Mouse (Mus musculus) MN1 (cell line): Measurements from ENCODE around the gene Ak3.

Source experiments
- DNase-seq: peaks from one replicate; pipeline ENCODE4 v3.0.0-alpha.2; 2016; ENCODE audit warnings: low spot score

Ak3 gene

DNA sequence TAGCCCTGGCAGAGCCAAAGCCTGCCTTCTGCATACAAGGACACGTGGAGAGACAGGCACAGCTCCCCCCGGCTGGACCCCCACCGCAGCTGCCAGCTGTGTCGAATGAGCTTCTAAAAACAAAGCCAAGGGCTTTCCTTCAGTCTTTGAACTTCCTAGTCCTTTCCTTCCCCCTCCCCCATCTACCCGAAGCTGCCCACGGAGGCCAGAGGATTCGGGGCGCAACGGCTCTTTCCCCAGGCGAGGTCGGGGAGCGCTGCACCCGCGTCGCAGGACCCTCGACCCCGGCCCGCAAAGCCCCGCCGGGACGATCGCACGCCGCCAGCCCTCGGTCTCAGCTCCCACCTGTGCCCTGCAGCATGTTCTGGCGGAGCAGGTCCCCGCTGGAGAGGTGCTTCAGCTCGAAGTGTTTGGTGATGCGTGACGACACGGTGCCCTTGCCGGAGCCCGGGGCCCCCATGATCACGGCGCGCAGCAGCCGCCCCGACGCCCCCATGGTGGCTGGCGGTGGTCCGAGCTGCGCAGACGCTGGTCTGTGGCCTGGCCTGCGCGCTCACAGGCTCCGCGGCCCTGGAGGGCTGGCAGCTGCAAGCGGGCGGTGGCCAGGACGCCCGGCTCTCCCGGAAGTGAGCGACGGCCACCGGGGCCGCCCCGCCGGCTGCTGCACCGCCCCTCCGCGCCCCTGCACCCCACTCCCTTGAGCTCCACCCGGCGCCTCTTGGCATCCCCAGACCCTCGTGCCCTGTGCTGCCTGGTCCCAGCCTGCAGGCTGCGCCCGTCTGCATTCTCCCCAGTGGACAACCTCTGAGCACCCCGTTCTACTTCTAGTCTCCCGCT lies at the start of gene Ak3:
Ak3 (minus strand) TSS at position 628 of the 837 bp plus-strand sequence.
- DNase-seq = peak; percentile 49

DNA sequence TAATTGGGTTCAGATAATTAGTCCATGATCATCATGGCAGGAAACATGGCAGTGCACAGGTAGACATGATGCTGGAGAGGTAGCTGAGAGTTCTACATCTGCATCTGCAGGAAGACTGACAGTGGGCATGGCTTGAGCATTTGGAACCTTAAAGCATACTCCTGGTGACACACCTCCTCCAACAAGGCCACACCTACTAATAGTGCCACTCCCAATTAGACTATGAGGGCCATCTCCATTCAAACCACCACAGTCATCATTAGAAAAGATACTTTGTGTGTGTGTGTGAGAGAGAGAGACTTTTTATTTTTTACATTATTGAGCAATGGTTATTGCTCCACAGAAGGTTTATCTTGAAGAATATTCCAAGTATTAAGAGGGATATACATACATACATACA lies 44.4 kb upstream of the Ak3 start:
- DNase-seq = no peak

- no peak for DNase-seq
These were observed 40.9 kb upstream of the Ak3 start for GRCm38 (mm10) chr19:29088628-29089027.

GRCm38 (mm10) chr19:29074802-29075201 lies 27.0 kb upstream of the Ak3 start:
- DNase-seq = peak; percentile 63

GRCm38 (mm10) chr19:29069195-29069594 lies 21.4 kb upstream of the Ak3 start:
- no peak for DNase-seq

- peak; percentile 25 for DNase-seq
These were observed 19.3 kb upstream of the Ak3 start for GRCm38 (mm10) chr19:29066981-29067471.

- peak; percentile 68 for DNase-seq
These were observed 16.8 kb upstream of the Ak3 start for GRCm38 (mm10) chr19:29064451-29065102.

DNA sequence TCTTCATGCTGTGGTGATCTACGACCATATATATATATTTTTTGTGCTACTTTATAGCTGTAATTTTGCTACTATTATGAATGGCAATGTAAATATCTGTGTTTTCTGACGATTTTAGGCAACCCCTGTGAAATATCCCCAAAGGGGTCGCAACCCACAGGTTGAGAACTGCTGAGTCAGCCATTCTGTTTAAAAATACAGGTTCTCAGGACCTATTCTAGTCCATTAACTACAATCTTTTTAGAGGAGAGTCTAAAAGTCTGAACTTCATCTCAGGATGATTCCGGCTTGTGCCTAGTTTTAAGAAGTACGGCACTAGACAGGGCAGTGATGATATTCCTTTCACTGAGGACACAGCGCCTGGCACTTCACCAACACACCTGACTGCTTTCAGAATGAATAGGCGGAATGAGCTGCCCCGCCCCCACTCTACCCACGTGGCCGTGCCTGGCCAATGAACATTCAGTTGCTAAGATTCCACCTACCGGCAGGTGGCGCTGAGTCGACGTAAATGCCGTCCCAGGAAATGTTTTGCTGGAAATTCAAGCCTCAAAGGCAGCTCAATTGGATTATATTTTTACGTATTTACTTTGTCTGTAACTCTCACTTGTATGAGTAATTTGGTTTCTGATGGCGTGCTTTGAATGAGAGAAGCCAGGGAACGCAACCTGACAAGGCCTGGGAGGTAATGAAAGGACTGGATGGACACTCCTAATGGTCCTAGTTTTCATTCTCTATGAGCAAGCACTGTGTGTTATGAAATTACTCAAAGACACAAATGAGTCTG lies 16.0 kb upstream of the Ak3 start:
- peak; percentile 91 for DNase-seq

- no peak for DNase-seq
These were observed 15.2 kb upstream of the Ak3 start for GRCm38 (mm10) chr19:29063009-29063408.

DNA sequence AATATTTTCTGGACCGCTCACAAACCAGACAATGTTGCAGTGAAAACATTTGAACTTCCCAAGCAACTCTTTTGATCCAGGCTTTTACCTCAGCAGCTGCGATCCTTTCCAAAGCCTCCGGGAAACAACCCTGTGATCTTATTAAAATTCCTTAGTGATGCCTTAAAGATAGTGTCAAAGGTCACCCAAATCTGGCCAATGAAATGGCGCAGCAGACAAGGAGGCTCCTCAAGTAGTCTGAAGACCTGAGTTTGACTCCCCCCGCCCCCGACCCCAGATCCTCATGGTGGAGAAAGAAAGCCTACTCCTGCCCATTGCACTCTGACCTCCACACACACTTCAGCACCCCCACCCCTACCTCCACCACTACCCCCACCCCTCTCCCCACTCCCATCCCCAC lies 12.5 kb upstream of the Ak3 start:
- no peak for DNase-seq

DNA sequence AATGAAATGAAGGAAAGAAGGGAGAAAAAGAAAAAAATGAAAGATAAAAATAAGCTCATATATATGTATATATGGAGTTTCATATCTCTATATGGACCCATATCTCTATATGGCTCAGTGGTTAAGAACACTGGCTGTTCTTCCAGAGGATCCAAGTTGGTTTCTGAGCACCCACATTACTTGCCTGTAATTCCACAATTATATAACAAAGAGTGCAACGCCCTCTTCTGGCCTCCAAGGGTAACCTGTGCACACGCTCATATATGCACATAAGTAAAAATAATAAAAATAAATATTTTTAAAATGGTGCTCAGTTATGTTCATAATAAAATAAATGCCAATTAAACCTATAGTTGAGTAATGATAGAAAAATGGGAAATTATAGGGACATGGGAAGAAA lies 11.9 kb upstream of the Ak3 start:
- DNase-seq = no peak

- DNase-seq = no peak
These were observed 11.0 kb upstream of the Ak3 start for GRCm38 (mm10) chr19:29058741-29059140.

DNA sequence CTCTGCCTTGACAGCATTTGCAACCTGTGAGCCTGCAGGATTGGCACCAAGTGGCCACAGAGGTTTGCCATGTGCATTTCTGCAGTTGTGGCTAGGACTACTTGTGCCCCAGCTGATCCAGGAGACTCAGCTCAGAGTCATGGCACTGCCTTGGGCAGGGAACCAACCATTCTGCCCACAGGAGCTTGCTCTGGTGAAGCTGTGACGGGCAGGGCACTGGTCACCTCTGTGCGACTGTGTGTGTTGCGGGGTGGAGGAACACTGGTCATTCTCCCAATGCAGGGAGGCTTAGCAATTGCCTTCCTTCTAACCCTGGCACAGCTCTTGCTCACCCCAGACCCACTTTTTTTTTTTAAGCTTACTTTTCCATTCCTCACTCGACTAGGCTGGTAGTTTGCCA lies 7.7 kb upstream of the Ak3 start:
- DNase-seq = no peak

GRCm38 (mm10) chr19:29054594-29054993 lies 6.8 kb upstream of the Ak3 start:
- DNase-seq = no peak

- DNase-seq = no peak
These were observed 5.0 kb upstream of the Ak3 start for GRCm38 (mm10) chr19:29052786-29053185.

DNA sequence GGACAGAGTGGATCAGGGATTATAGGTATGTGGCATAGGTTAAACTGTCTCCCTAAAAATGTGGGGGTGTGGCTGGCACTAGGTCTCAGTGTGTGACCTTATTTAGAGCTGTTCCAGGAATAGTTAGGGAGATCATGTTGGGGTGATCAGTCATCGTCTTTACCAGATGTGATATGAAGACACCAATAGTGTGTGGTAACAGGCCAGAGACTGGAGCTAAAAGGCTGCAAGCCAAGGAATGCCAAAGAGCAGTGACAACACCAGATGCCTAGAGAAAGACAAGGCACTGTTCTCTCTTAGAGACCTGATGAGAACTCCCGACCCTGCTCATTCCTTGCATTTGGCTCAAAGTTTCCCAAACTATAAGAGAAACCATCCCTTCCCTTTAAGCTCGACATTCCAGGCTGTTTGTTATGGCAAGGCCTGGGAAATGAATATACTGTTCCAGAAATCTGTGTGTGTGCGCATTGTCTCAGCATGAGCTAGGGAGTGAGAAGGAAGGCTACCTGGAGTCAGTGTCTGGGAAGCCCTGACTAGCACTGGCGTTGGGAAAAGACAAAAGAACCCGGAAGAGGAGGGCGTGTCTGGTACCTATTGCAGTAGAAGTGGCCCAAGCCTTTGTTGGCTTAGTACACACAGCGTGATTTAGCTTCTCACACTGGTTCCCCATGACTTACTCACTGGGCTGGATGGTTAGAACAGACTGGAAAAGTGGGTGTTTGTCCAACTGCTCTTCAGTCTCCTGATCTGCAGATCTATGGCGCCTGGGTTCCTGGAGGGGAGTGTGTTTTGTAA lies 2.6 kb upstream of the Ak3 start:
- no peak for DNase-seq

- no peak for DNase-seq
These were observed 1.8 kb upstream of the Ak3 start for GRCm38 (mm10) chr19:29049401-29050075.

DNA sequence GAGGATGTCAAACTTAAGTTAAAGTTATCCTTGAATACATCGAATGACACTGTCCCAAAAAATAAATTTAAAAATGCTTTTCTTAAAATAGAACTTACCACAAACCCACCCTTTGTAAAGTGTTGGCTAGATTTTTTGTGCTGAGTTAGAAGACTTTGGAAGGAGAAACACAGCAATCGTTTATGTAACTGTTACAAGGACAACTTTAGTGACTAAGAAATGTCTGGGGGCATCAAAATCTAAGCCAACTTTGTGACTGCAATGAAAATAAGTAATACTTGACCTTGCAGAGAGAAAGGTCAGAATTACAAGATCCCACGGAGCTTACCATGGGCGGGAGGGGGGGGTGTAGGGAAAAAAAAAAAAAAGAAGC lies 814 bp downstream of the Ak3 start:
- DNase-seq = no peak

- DNase-seq = no peak
These were observed 1.7 kb downstream of the Ak3 start for GRCm38 (mm10) chr19:29045956-29046650.

- DNase-seq = no peak
These were observed 2.4 kb downstream of the Ak3 start for GRCm38 (mm10) chr19:29045369-29045768.

- no peak for DNase-seq
These were observed 3.4 kb downstream of the Ak3 start for GRCm38 (mm10) chr19:29044353-29044768.
